Mouse (Mus musculus): ENCODE results near the gene Dnajc11. TPM values are rescaled to one million over a fixed set of nuclear protein-coding genes. Genes with fewer than 3 reads are reported as not detected.
A peak's percentile ranks its signal among the peaks of the same experiment; 100 is the strongest.

Dnajc11 gene
- polyA plus RNA-seq, 1 experiment from 2014 or later: 29.2 TPM

GRCm38 (mm10) chr4:151960513-151960854 lies 27.0 kb downstream of the Dnajc11 start:
- ATAC-seq: peak; percentile 96
- Histone ChIP-seq H3K4me1 (ENCODE audit: insufficient read depth) (peaks cover 63% of the 10 kb centered on the region), H3K4me2 (ENCODE audit: low read depth, low read length) (peak overlapping the region; percentile 28), H3K9me3 (ENCODE audit: low read length) (no peaks in the 10 kb centered on the region), H3K4me3 (ENCODE audit: low read depth, low read length) (no peak overlapping the region), H3K36me3 (replicated peaks; ENCODE audit: insufficient read depth, low read length) (peaks cover 56% of the 10 kb centered on the region), H3K27ac (ENCODE audit: low read depth) (peak overlapping the region; percentile 97), H3K9ac (replicated peaks) (peak overlapping the region; percentile 64), H3K27me3 (ENCODE audit: insufficient read depth, low read length) (no peaks in the 10 kb centered on the region)
- WGBS (ENCODE audit: insufficient replicate concordance): 51% methylated on average over 3 of the region's 3 CpGs
- peak; percentile 11; the same call in 1 of the 2 replicates for TF ChIP-seq CTCF (IDR thresholded peaks at IDR 0.05; ENCODE audit: low read depth)
- TF ChIP-seq EP300 (IDR thresholded peaks at IDR 0.05; ENCODE audit: low read depth): peak; percentile 92
- peak; percentile 71 for DNase-seq

GRCm38 (mm10) chr4:151962817-151963216 lies 29.3 kb downstream of the Dnajc11 start:
- WGBS (ENCODE audit: insufficient replicate concordance): 42% methylated on average over 3 of the region's 3 CpGs
- DNase-seq: no peak
- H3K4me1 ChIP-seq (ENCODE audit: insufficient read depth): peaks cover 52% of the 10 kb centered on the region
- no peaks in the 10 kb centered on the region for H3K9me3 ChIP-seq (ENCODE audit: low read length)
- no peaks in the 10 kb centered on the region for H3K27me3 ChIP-seq (ENCODE audit: insufficient read depth, low read length)
- H3K4me2 ChIP-seq (ENCODE audit: low read depth, low read length): no peak overlapping the region
- H3K4me3 ChIP-seq (ENCODE audit: low read depth, low read length): no peak overlapping the region
- no peak for ATAC-seq
- H3K9ac ChIP-seq (replicated peaks): 0 out of 2 replicates have a peak overlapping the region, but pooled peaks have one; percentile 8
- H3K27ac ChIP-seq (ENCODE audit: low read depth): peak overlapping the region; percentile 58; the same call in 1 of the 2 replicates
- peak; percentile 27; the same call in 1 of the 2 replicates for TF ChIP-seq EP300 (IDR thresholded peaks at IDR 0.05; ENCODE audit: low read depth)
- no peak for TF ChIP-seq CTCF (IDR thresholded peaks at IDR 0.05; ENCODE audit: low read depth)
- H3K36me3 ChIP-seq (replicated peaks; ENCODE audit: insufficient read depth, low read length): peaks cover 46% of the 10 kb centered on the region

- TF ChIP-seq EP300 (IDR thresholded peaks at IDR 0.05; ENCODE audit: low read depth): no peak
- TF ChIP-seq CTCF (IDR thresholded peaks at IDR 0.05; ENCODE audit: low read depth): no peak
- no peak overlapping the region for H3K27ac ChIP-seq (ENCODE audit: low read depth)
Observed at GRCm38 (mm10) chr4:151968204-151968921, 34.9 kb downstream of the Dnajc11 start.

GRCm38 (mm10) chr4:151972221-151972967 lies 38.9 kb downstream of the Dnajc11 start:
- Histone ChIP-seq H3K9ac (replicated peaks) (no peak overlapping the region), H3K9me3 (ENCODE audit: low read length) (no peaks in the 10 kb centered on the region), H3K27ac (ENCODE audit: low read depth) (no peak overlapping the region), H3K4me1 (ENCODE audit: insufficient read depth) (no peaks in the 10 kb centered on the region), H3K4me2 (ENCODE audit: low read depth, low read length) (no peak overlapping the region), H3K4me3 (ENCODE audit: low read depth, low read length) (no peak overlapping the region), H3K27me3 (ENCODE audit: insufficient read depth, low read length) (no peaks in the 10 kb centered on the region), H3K36me3 (replicated peaks; ENCODE audit: insufficient read depth, low read length) (peaks cover 61% of the 10 kb centered on the region)
- DNase-seq (no peak), ATAC-seq (0 out of 2 replicates have a peak, but pooled peaks have one; percentile 21)
- TF ChIP-seq CTCF (IDR thresholded peaks at IDR 0.05; ENCODE audit: low read depth) (peak; percentile 82), EP300 (IDR thresholded peaks at IDR 0.05; ENCODE audit: low read depth) (no peak)
- 75% methylated on average over 10 of the region's 10 CpGs for WGBS (ENCODE audit: insufficient replicate concordance)

More at GRCm38 (mm10) chr4:151968204-151968921, 34.9 kb downstream of the Dnajc11 start:
- H3K9me3 ChIP-seq (ENCODE audit: low read length): no peaks in the 10 kb centered on the region
- 94% methylated on average over 26 of the region's 26 CpGs for WGBS (ENCODE audit: insufficient replicate concordance)
- no peak for DNase-seq
- H3K4me2 ChIP-seq (ENCODE audit: low read depth, low read length): no peak overlapping the region
- H3K27me3 ChIP-seq (ENCODE audit: insufficient read depth, low read length): no peaks in the 10 kb centered on the region
- no peak overlapping the region for H3K9ac ChIP-seq (replicated peaks)
- no peak overlapping the region for H3K4me3 ChIP-seq (ENCODE audit: low read depth, low read length)
- no peak for ATAC-seq
- peaks cover 51% of the 10 kb centered on the region for H3K36me3 ChIP-seq (replicated peaks; ENCODE audit: insufficient read depth, low read length)
- peaks cover 2% of the 10 kb centered on the region; the same call in 1 of the 2 replicates for H3K4me1 ChIP-seq (ENCODE audit: insufficient read depth)

- DNase-seq (peak; percentile 72), ATAC-seq (no peak)
- TF ChIP-seq CTCF (IDR thresholded peaks at IDR 0.05; ENCODE audit: low read depth) (peak; percentile 82), EP300 (IDR thresholded peaks at IDR 0.05; ENCODE audit: low read depth) (no peak)
- H3K4me1 ChIP-seq (ENCODE audit: insufficient read depth): 0 out of 2 replicates have a peak, but pooled peaks cover 2% of the 10 kb centered on the region
- peaks cover 56% of the 10 kb centered on the region for H3K36me3 ChIP-seq (replicated peaks; ENCODE audit: insufficient read depth, low read length)
- H3K27me3 ChIP-seq (ENCODE audit: insufficient read depth, low read length): no peaks in the 10 kb centered on the region
- H3K9me3 ChIP-seq (ENCODE audit: low read length): no peaks in the 10 kb centered on the region
- H3K27ac ChIP-seq (ENCODE audit: low read depth): no peak overlapping the region
- H3K4me2 ChIP-seq (ENCODE audit: low read depth, low read length): no peak overlapping the region
- no peak overlapping the region for H3K4me3 ChIP-seq (ENCODE audit: low read depth, low read length)
- no peak overlapping the region for H3K9ac ChIP-seq (replicated peaks)
- 77% methylated on average over 3 of the region's 3 CpGs for WGBS (ENCODE audit: insufficient replicate concordance)
Observed at GRCm38 (mm10) chr4:151975441-151975840, 42.0 kb downstream of the Dnajc11 start.

- TF ChIP-seq EP300 (IDR thresholded peaks at IDR 0.05; ENCODE audit: low read depth) (no peak), CTCF (IDR thresholded peaks at IDR 0.05; ENCODE audit: low read depth) (peak; percentile 89)
- H3K9ac ChIP-seq (replicated peaks): no peak overlapping the region
- H3K4me3 ChIP-seq (ENCODE audit: low read depth, low read length): no peak overlapping the region
- DNase-seq (peak; percentile 88), ATAC-seq (peak; percentile 26)
- no peaks in the 10 kb centered on the region for H3K27me3 ChIP-seq (ENCODE audit: insufficient read depth, low read length)
- H3K4me2 ChIP-seq (ENCODE audit: low read depth, low read length): no peak overlapping the region
- peaks cover 53% of the 10 kb centered on the region for H3K36me3 ChIP-seq (replicated peaks; ENCODE audit: insufficient read depth, low read length)
- H3K4me1 ChIP-seq (ENCODE audit: insufficient read depth): 0 out of 2 replicates have a peak, but pooled peaks cover 2% of the 10 kb centered on the region
- WGBS (ENCODE audit: insufficient replicate concordance): 36% methylated on average over 10 of the region's 10 CpGs
- no peaks in the 10 kb centered on the region for H3K9me3 ChIP-seq (ENCODE audit: low read length)
- H3K27ac ChIP-seq (ENCODE audit: low read depth): no peak overlapping the region
Observed at GRCm38 (mm10) chr4:151977748-151978147, 44.3 kb downstream of the Dnajc11 start.

Data from liver, postnatal 0 days (tissue).